Mouse (Mus musculus) heart, adult 8-10 months (tissue): Measurements from ENCODE around the gene Sort1. TPM values are rescaled to one million over a fixed set of nuclear protein-coding genes. Genes with fewer than 3 reads are reported as not detected.
A peak's percentile ranks its signal among the peaks of the same experiment; 100 is the strongest.

Experiments used
- DNase-seq: peaks from one replicate; pipeline ENCODE4 v3.0.0; 2022; ENCODE audit warnings: low spot score
- total RNA-seq, 4 experiments: library from RNA; stranded (reverse); gene quantifications; 2 replicates each; pipeline ENCODE4 v1.2.4; 2022

The Sort1 gene
- total RNA-seq, 4 experiments from 2014 or later = 17.5 to 20.2 (median 19.0) TPM

GRCm38 (mm10) chr3:108383485-108384354 is 99.8 kb downstream of the Sort1 start, which contains the start of gene Psrc1:
TSS of gene Psrc1 (plus strand) at chr3:108383839.
- DNase-seq = peak; percentile 91

- DNase-seq = no peak
Observed at GRCm38 (mm10) chr3:108384425-108384824, 100.5 kb downstream of the Sort1 start.

- no peak for DNase-seq
Observed at GRCm38 (mm10) chr3:108386186-108386585, 102.3 kb downstream of the Sort1 start.

GRCm38 (mm10) chr3:108389111-108389545 is 105.2 kb downstream of the Sort1 start:
- DNase-seq = peak; percentile 94

- DNase-seq = no peak
Observed at GRCm38 (mm10) chr3:108392299-108392698, 108.4 kb downstream of the Sort1 start.

GRCm38 (mm10) chr3:108392793-108393192 is 108.9 kb downstream of the Sort1 start:
- no peak for DNase-seq

- no peak for DNase-seq
Observed at GRCm38 (mm10) chr3:108398281-108398680, 114.4 kb downstream of the Sort1 start.

GRCm38 (mm10) chr3:108400442-108400841 is 116.6 kb downstream of the Sort1 start:
- no peak for DNase-seq

- peak; percentile 73 for DNase-seq
Observed at GRCm38 (mm10) chr3:108401692-108402527, 118.0 kb downstream of the Sort1 start.

GRCm38 (mm10) chr3:108402528-108402920 is 118.6 kb downstream of the Sort1 start:
- no peak for DNase-seq

- DNase-seq = no peak
Observed at GRCm38 (mm10) chr3:108405536-108406305, 121.8 kb downstream of the Sort1 start.

- DNase-seq = no peak
Observed at GRCm38 (mm10) chr3:108406306-108406885, 122.5 kb downstream of the Sort1 start.

GRCm38 (mm10) chr3:108408517-108409008 is 124.7 kb downstream of the Sort1 start:
- DNase-seq = no peak

GRCm38 (mm10) chr3:108409656-108410358 is 125.9 kb downstream of the Sort1 start:
- DNase-seq = no peak

- no peak for DNase-seq
Observed at GRCm38 (mm10) chr3:108410359-108410714, 126.5 kb downstream of the Sort1 start.

Other genes with a start within 250 kb of the Sort1 start
- 10 to 100 TPM; 12.6 to 14.4 (median 13.3) TPM for gene Gstm4, start 239.2 kb upstream of the Sort1 start, total RNA-seq
- 1 to 10 TPM; 3.9 to 5.2 (median 4.7) TPM for gene Ampd2, start 197.4 kb upstream of the Sort1 start, total RNA-seq
- under 1 TPM in 2 of 4 experiments, not detected in 2; 0.28 to 0.47 TPM for gene Gnat2, start 191.3 kb upstream of the Sort1 start, total RNA-seq
- gene Gnai3, start 137.9 kb upstream of the Sort1 start, total RNA-seq = 10 to 100 TPM; 12.7 to 15.9 (median 13.0) TPM
- not detected for gene Gpr61, start 129.2 kb upstream of the Sort1 start, total RNA-seq
- 10 to 100 TPM; 17.2 to 18.9 (median 18.1) TPM for gene Amigo1, start 97.7 kb upstream of the Sort1 start, total RNA-seq
- gene Cyb561d1, start 82.9 kb upstream of the Sort1 start, total RNA-seq = 1 to 10 TPM; 5.4 to 8.3 (median 6.5) TPM
- gene Atxn7l2, start 73.1 kb upstream of the Sort1 start, total RNA-seq = 1 to 10 TPM; 1.7 to 2.7 (median 2.3) TPM
- gene Sypl2, start 57.4 kb upstream of the Sort1 start, total RNA-seq = 1 to 10 TPM; 1.3 to 2.4 (median 2.1) TPM
- 10 to 100 TPM; 46.3 to 59.0 (median 50.8) TPM for gene Psma5, start 27.2 kb upstream of the Sort1 start, total RNA-seq
- 10 to 100 TPM; 42.7 to 64.1 (median 55.8) TPM for gene Mybphl, start 80.8 kb downstream of the Sort1 start, total RNA-seq
- gene Psrc1, start 99.8 kb downstream of the Sort1 start, total RNA-seq = under 1 TPM in 3 of 4 experiments, not detected in 1; 0.20 to 0.31 (median 0.22) TPM
- 10 to 100 TPM in 2 of 4 experiments, 1 to 10 TPM in 2; 7.4 to 10.9 (median 9.0) TPM for gene Celsr2, start 131.5 kb downstream of the Sort1 start, total RNA-seq
- gene Sars, start 161.1 kb downstream of the Sort1 start, total RNA-seq = 10 to 100 TPM; 76.6 to 83.9 (median 80.0) TPM